Mouse (Mus musculus): ENCODE results near the gene Tmcc1. TPM values are rescaled to one million over a fixed set of nuclear protein-coding genes. Genes with fewer than 3 reads are reported as not detected.

Gene Tmcc1
- polyA plus RNA-seq, 1 experiment from 2014 or later: 15.1 TPM

GRCm38 (mm10) chr6:116005275-116005958 lies 187.9 kb downstream of the Tmcc1 start:
- DNase-seq: peak; percentile 51
- Histone ChIP-seq H3K27me3 (ENCODE audit: insufficient read depth, low read length) (no peaks in the 10 kb centered on the region), H3K9ac (no peak overlapping the region), H3K4me1 (ENCODE audit: insufficient read depth) (0 out of 2 replicates have a peak, but pooled peaks cover 3% of the 10 kb centered on the region), H3K4me3 (ENCODE audit: low read depth, low read length) (no peak overlapping the region), H3K9me3 (ENCODE audit: low read depth, low read length) (no peaks in the 10 kb centered on the region), H3K4me2 (no peak overlapping the region), H3K36me3 (ENCODE audit: insufficient read depth) (no peaks in the 10 kb centered on the region), H3K27ac (ENCODE audit: low read depth) (peak overlapping the region; percentile 83; the same call in 1 of the 2 replicates)
- WGBS: 63% methylated on average over 17 of the region's 17 CpGs
- no peak for ATAC-seq (ENCODE audit: insufficient read depth)
- no peak for TF ChIP-seq CTCF (IDR thresholded peaks at IDR 0.05; ENCODE audit: low read depth)

GRCm38 (mm10) chr6:116004716-116005115 lies 188.6 kb downstream of the Tmcc1 start:
- TF ChIP-seq CTCF (IDR thresholded peaks at IDR 0.05; ENCODE audit: low read depth): no peak
- peak overlapping the region; percentile 79; the same call in 1 of the 2 replicates for H3K27ac ChIP-seq (ENCODE audit: low read depth)
- H3K4me1 ChIP-seq (ENCODE audit: insufficient read depth): 0 out of 2 replicates have a peak, but pooled peaks cover 3% of the 10 kb centered on the region

GRCm38 (mm10) chr6:116004069-116004468 lies 189.2 kb downstream of the Tmcc1 start:
- TF ChIP-seq CTCF (IDR thresholded peaks at IDR 0.05; ENCODE audit: low read depth): no peak
- no peak for ATAC-seq (ENCODE audit: insufficient read depth)
- WGBS: 28% methylated on average over 7 of the region's 7 CpGs
- DNase-seq: no peak
- no peaks in the 10 kb centered on the region for H3K36me3 ChIP-seq (ENCODE audit: insufficient read depth)
- peaks cover 6% of the 10 kb centered on the region; the same call in 1 of the 2 replicates for H3K4me1 ChIP-seq (ENCODE audit: insufficient read depth)
- no peaks in the 10 kb centered on the region for H3K9me3 ChIP-seq (ENCODE audit: low read depth, low read length)
- no peaks in the 10 kb centered on the region for H3K27me3 ChIP-seq (ENCODE audit: insufficient read depth, low read length)
- H3K27ac ChIP-seq (ENCODE audit: low read depth): peak overlapping the region; percentile 79
- 0 out of 2 replicates have a peak overlapping the region, but pooled peaks have one; percentile 15 for H3K4me2 ChIP-seq
- peak overlapping the region; percentile 3 for H3K9ac ChIP-seq
- no peak overlapping the region for H3K4me3 ChIP-seq (ENCODE audit: low read depth, low read length)

More at GRCm38 (mm10) chr6:116004716-116005115, 188.6 kb downstream of the Tmcc1 start:
- ATAC-seq (ENCODE audit: insufficient read depth) (no peak), DNase-seq (no peak)
- H3K9me3 ChIP-seq (ENCODE audit: low read depth, low read length): no peaks in the 10 kb centered on the region
- H3K4me2 ChIP-seq: no peak overlapping the region
- no peaks in the 10 kb centered on the region for H3K27me3 ChIP-seq (ENCODE audit: insufficient read depth, low read length)
- no peak overlapping the region for H3K9ac ChIP-seq
- WGBS: 76% methylated on average over 6 of the region's 6 CpGs
- H3K4me3 ChIP-seq (ENCODE audit: low read depth, low read length): no peak overlapping the region
- H3K36me3 ChIP-seq (ENCODE audit: insufficient read depth): no peaks in the 10 kb centered on the region

- H3K4me1 ChIP-seq (ENCODE audit: insufficient read depth): peaks cover 6% of the 10 kb centered on the region; the same call in 1 of the 2 replicates
- H3K36me3 ChIP-seq (ENCODE audit: insufficient read depth): no peaks in the 10 kb centered on the region
- DNase-seq (no peak), ATAC-seq (ENCODE audit: insufficient read depth) (no peak)
- H3K27ac ChIP-seq (ENCODE audit: low read depth): peak overlapping the region; percentile 79
- 0 out of 2 replicates have a peak overlapping the region, but pooled peaks have one; percentile 15 for H3K4me2 ChIP-seq
- WGBS: 53% methylated on average over 5 of the region's 5 CpGs
- H3K9ac ChIP-seq: peak overlapping the region; percentile 3; the same call in 1 of the 2 replicates
- H3K4me3 ChIP-seq (ENCODE audit: low read depth, low read length): no peak overlapping the region
- no peaks in the 10 kb centered on the region for H3K27me3 ChIP-seq (ENCODE audit: insufficient read depth, low read length)
- no peaks in the 10 kb centered on the region for H3K9me3 ChIP-seq (ENCODE audit: low read depth, low read length)
- no peak for TF ChIP-seq CTCF (IDR thresholded peaks at IDR 0.05; ENCODE audit: low read depth)
These were observed 189.8 kb downstream of the Tmcc1 start for GRCm38 (mm10) chr6:116003516-116003915.

- Histone ChIP-seq H3K9ac (no peak overlapping the region), H3K36me3 (ENCODE audit: insufficient read depth) (no peaks in the 10 kb centered on the region), H3K4me3 (ENCODE audit: low read depth, low read length) (no peak overlapping the region), H3K27ac (ENCODE audit: low read depth) (no peak overlapping the region), H3K9me3 (ENCODE audit: low read depth, low read length) (no peaks in the 10 kb centered on the region), H3K4me2 (no peak overlapping the region), H3K27me3 (ENCODE audit: insufficient read depth, low read length) (no peaks in the 10 kb centered on the region), H3K4me1 (ENCODE audit: insufficient read depth) (peaks cover 14% of the 10 kb centered on the region; the same call in 1 of the 2 replicates)
- no peak for DNase-seq
- no peak for TF ChIP-seq CTCF (IDR thresholded peaks at IDR 0.05; ENCODE audit: low read depth)
- WGBS: 59% methylated on average over 11 of the region's 12 CpGs
- no peak for ATAC-seq (ENCODE audit: insufficient read depth)
These were observed 190.8 kb downstream of the Tmcc1 start for GRCm38 (mm10) chr6:116002311-116003104.

- WGBS: 72% methylated on average over 5 of the region's 5 CpGs
- Histone ChIP-seq H3K4me2 (no peak overlapping the region), H3K9ac (no peak overlapping the region), H3K9me3 (ENCODE audit: low read depth, low read length) (no peaks in the 10 kb centered on the region), H3K4me1 (ENCODE audit: insufficient read depth) (peaks cover 24% of the 10 kb centered on the region), H3K27me3 (ENCODE audit: insufficient read depth, low read length) (no peaks in the 10 kb centered on the region), H3K36me3 (ENCODE audit: insufficient read depth) (no peaks in the 10 kb centered on the region), H3K27ac (ENCODE audit: low read depth) (no peak overlapping the region), H3K4me3 (ENCODE audit: low read depth, low read length) (no peak overlapping the region)
- TF ChIP-seq CTCF (IDR thresholded peaks at IDR 0.05; ENCODE audit: low read depth): no peak
- ATAC-seq (ENCODE audit: insufficient read depth): no peak
- DNase-seq: no peak
These were observed 192.4 kb downstream of the Tmcc1 start for GRCm38 (mm10) chr6:116000851-116001250.

- 88% methylated on average over 2 of the region's 2 CpGs for WGBS
- DNase-seq: no peak
- no peak for ATAC-seq (ENCODE audit: insufficient read depth)
- Histone ChIP-seq H3K4me3 (ENCODE audit: low read depth, low read length) (no peak overlapping the region), H3K27me3 (ENCODE audit: insufficient read depth, low read length) (peaks cover 3% of the 10 kb centered on the region; the same call in 1 of the 2 replicates), H3K4me2 (no peak overlapping the region), H3K4me1 (ENCODE audit: insufficient read depth) (peaks cover 23% of the 10 kb centered on the region), H3K27ac (ENCODE audit: low read depth) (no peak overlapping the region; the same call in 1 of the 2 replicates), H3K9ac (no peak overlapping the region), H3K36me3 (ENCODE audit: insufficient read depth) (no peaks in the 10 kb centered on the region), H3K9me3 (ENCODE audit: low read depth, low read length) (no peaks in the 10 kb centered on the region)
- no peak for TF ChIP-seq CTCF (IDR thresholded peaks at IDR 0.05; ENCODE audit: low read depth)
These were observed 194.1 kb downstream of the Tmcc1 start for GRCm38 (mm10) chr6:115999227-115999626.
